Mouse (Mus musculus) hindbrain, embryonic 14.5 days (tissue): ENCODE data around the gene Klhl18. TPM values are rescaled to one million over a fixed set of nuclear protein-coding genes. Genes with fewer than 3 reads are reported as not detected.
"Not testable (repeated sequence)": the region's sequence is repeated elsewhere in the genome, so short reads cannot be mapped to it uniquely, and the experiment has no call there.

Source experiments
- ATAC-seq: fragments of 200-750 bp; cut with Nextera tagmentation; 2 replicates; pipeline ENCODE4 v1.8.0; 2017; ENCODE audit warnings: moderate number of reproducible peaks, mild to moderate bottlenecking, moderate TSS enrichment, moderate library complexity; ENCODE audit not compliant: low FRiP score
- DNase-seq: peaks from one replicate; pipeline ENCODE4 v3.0.0-alpha.2; 2015; ENCODE audit warnings: low spot score
- H3K27ac ChIP-seq: fragments of 300-500 bp; sonication (generic); 2 replicates; pipeline ENCODE4 v1.5.1; 2014; ENCODE audit warnings: mild to moderate bottlenecking, moderate library complexity
- H3K27me3 ChIP-seq: fragments of 300-500 bp; sonication (generic); 2 replicates; pipeline ENCODE4 v1.6.1; 2014; ENCODE audit warnings: mild to moderate bottlenecking, low read length, mixed read lengths; ENCODE audit not compliant: control insufficient read depth, insufficient read depth
- H3K36me3 ChIP-seq: fragments of 300-500 bp; sonication (generic); replicated peaks from 2 replicates; pipeline ENCODE4 v1.6.1; 2014; ENCODE audit not compliant: control insufficient read depth, insufficient read depth
- H3K4me1 ChIP-seq: fragments of 300-500 bp; sonication (generic); replicated peaks from 2 replicates; pipeline ENCODE4 v1.6.1; 2014; ENCODE audit warnings: antibody characterized with exemption, low read length, mixed read lengths; ENCODE audit not compliant: control insufficient read depth, insufficient read depth
- H3K4me2 ChIP-seq: fragments of 300-500 bp; sonication (generic); replicated peaks from 2 replicates; pipeline ENCODE4 v1.6.1; 2014; ENCODE audit warnings: mild to moderate bottlenecking, moderate library complexity
- H3K4me3 ChIP-seq: fragments of 300-500 bp; sonication (generic); replicated peaks from 2 replicates; pipeline ENCODE4 v1.5.1; 2014; ENCODE audit warnings: mild to moderate bottlenecking, low read length
- H3K9ac ChIP-seq: fragments of 300-500 bp; sonication (generic); 2 replicates; pipeline ENCODE4 v1.6.1; 2014
- H3K9me3 ChIP-seq: fragments of 300-500 bp; sonication (generic); 2 replicates; pipeline ENCODE4 v1.6.1; 2016; ENCODE audit warnings: low read length; ENCODE audit not compliant: control insufficient read depth
- WGBS: fragments of 180-500 bp; shearing (Covaris S2); extraction: QIAGEN DNeasy Blood & Tissue Kit; methylation state at CpG from one replicate; pipeline ENCODE4 v1.1.7; 2014; 5-methylcytosine and 5-hydroxymethylcytosine counted together
- polyA plus RNA-seq: library from polyadenylated mRNA; unstranded; fragments of >200 nt; fragmentation: Nextera tagmentation; extraction: Ambion mirVana; gene quantifications from 2 replicates; pipeline ENCODE4 v1.2.1, GENCODE M21; 2014

Klhl18 gene
- polyA plus RNA-seq, 1 experiment from 2014 or later = 22.6 TPM

DNA sequence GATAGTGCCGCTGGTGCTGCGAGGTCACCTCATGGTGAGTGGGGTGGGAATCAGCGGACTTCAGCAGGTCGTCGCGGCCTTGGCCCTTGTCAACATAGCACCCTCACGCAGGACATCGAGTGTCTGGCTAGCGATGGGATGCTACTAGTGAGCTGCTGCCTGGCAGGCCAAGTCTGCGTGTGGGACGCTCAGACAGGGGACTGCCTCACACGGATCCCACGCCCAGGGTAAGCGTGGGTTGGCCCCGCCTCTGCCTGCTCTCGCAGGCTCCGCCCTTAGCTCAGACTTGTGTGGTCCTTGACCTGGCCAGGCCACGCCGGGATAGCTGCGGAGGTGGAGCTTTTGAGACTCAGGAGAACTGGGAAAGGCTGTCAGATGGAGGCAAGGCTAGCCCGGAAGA is 95.8 kb downstream of the Klhl18 start:
- Histone ChIP-seq H3K4me2 (no peak overlapping the region), H3K27ac (no peak overlapping the region), H3K4me3 (no peak overlapping the region), H3K36me3 (peaks cover 95% of the 10 kb centered on the region), H3K9me3 (no peaks in the 10 kb centered on the region), H3K27me3 (no peaks in the 10 kb centered on the region), H3K4me1 (no peaks in the 10 kb centered on the region), H3K9ac (no peak overlapping the region)
- DNase-seq (no peak), ATAC-seq (no peak)
- WGBS = 47% methylated on average over 21 of the region's 21 CpGs

- no peak overlapping the region for H3K4me3 ChIP-seq
- WGBS = 94% methylated on average over 8 of the region's 8 CpGs
- H3K36me3 ChIP-seq = peaks cover 91% of the 10 kb centered on the region
- DNase-seq (no peak), ATAC-seq (no peak)
- no peaks in the 10 kb centered on the region for H3K4me1 ChIP-seq
- no peaks in the 10 kb centered on the region for H3K9me3 ChIP-seq
- H3K27ac ChIP-seq = no peak overlapping the region
- no peak overlapping the region for H3K9ac ChIP-seq
- no peaks in the 10 kb centered on the region for H3K27me3 ChIP-seq
- H3K4me2 ChIP-seq = no peak overlapping the region
Measured at GRCm38 (mm10) chr9:110379361-110379760, 97.1 kb downstream of the Klhl18 start.

- H3K4me3 ChIP-seq, H3K9ac ChIP-seq: not testable (repeated sequence)
Measured at GRCm38 (mm10) chr9:110377655-110378054, 98.8 kb downstream of the Klhl18 start.

More at GRCm38 (mm10) chr9:110377655-110378054, 98.8 kb downstream of the Klhl18 start:
- not testable (repeated sequence) for H3K9me3 ChIP-seq, H3K4me2 ChIP-seq, H3K4me1 ChIP-seq, ATAC-seq, H3K27ac ChIP-seq, DNase-seq, H3K27me3 ChIP-seq
- WGBS = 94% methylated on average over 15 of the region's 15 CpGs
- peaks cover 91% of the 10 kb centered on the region for H3K36me3 ChIP-seq

Other genes starting within 250 kb of the Klhl18 start
- gene Cspg5, start 232.9 kb downstream of the Klhl18 start, polyA plus RNA-seq = 139 and 148 TPM in 2 replicates
- gene Elp6, start 171.5 kb downstream of the Klhl18 start, polyA plus RNA-seq = 35.9 TPM in 2 replicates
- gene Scap, start 143.4 kb downstream of the Klhl18 start, polyA plus RNA-seq = 53.5 and 54.6 TPM in 2 replicates
- gene Ptpn23, start 68.5 kb downstream of the Klhl18 start, polyA plus RNA-seq = 22.7 and 22.9 TPM in 2 replicates
- gene Ngp, start 56.9 kb downstream of the Klhl18 start, polyA plus RNA-seq = 1.4 and 2.9 TPM in 2 replicates
- 4.4 and 6.5 TPM in 2 replicates for gene Kif9, start 264 bp upstream of the Klhl18 start, polyA plus RNA-seq
- 48.4 and 49.2 TPM in 2 replicates for gene Setd2, start 55.9 kb upstream of the Klhl18 start, polyA plus RNA-seq
- gene Nradd, start 147.8 kb upstream of the Klhl18 start, polyA plus RNA-seq = 16.4 and 16.8 TPM in 2 replicates
- gene Nbeal2, start 177.5 kb upstream of the Klhl18 start, polyA plus RNA-seq = 2.2 and 4.0 TPM in 2 replicates
- gene Ccdc12, start 179.8 kb upstream of the Klhl18 start, polyA plus RNA-seq = 84.6 and 97.6 TPM in 2 replicates